Mouse (Mus musculus) ES-Bruce4 (cell line): ENCODE measurements around the gene Foxl1. TPM values are rescaled to one million over a fixed set of nuclear protein-coding genes. Genes with fewer than 3 reads are reported as not detected.
A peak's percentile ranks its signal among the peaks of the same experiment; 100 is the strongest.

Experiments used
- H3K27ac ChIP-seq: 2 replicates; pipeline ENCODE4 v1.5.1; 2012; ENCODE audit warnings: low read length, inconsistent platforms; ENCODE audit not compliant: insufficient read depth
- H3K27me3 ChIP-seq: 2 replicates; pipeline ENCODE4 v1.6.1; 2012; ENCODE audit warnings: mild to moderate bottlenecking, low read length, inconsistent platforms; ENCODE audit not compliant: control insufficient read depth, poor library complexity, insufficient read depth, severe bottlenecking
- H3K36me3 ChIP-seq: 2 replicates; pipeline ENCODE4 v1.6.1; 2012; ENCODE audit warnings: inconsistent platforms, mild to moderate bottlenecking, low read length, moderate library complexity; ENCODE audit not compliant: control insufficient read depth, poor library complexity, insufficient read depth, severe bottlenecking
- H3K4me1 ChIP-seq: one replicate; pipeline ENCODE4 v1.8.1; 2011; ENCODE audit warnings: low read length; ENCODE audit not compliant: control insufficient read depth, insufficient read depth
- H3K4me3 ChIP-seq: 2 replicates; pipeline ENCODE4 v1.5.1; 2011; ENCODE audit warnings: low read depth, mild to moderate bottlenecking, low read length
- H3K9ac ChIP-seq: 2 replicates; pipeline ENCODE4 v1.6.1; 2012; ENCODE audit warnings: low read depth, mild to moderate bottlenecking, inconsistent platforms; ENCODE audit not compliant: poor library complexity, severe bottlenecking
- H3K9me3 ChIP-seq: replicated peaks from 2 replicates; pipeline ENCODE4 v1.6.1; 2012; ENCODE audit warnings: mild to moderate bottlenecking, low read length, inconsistent platforms; ENCODE audit not compliant: control insufficient read depth, poor library complexity, insufficient read depth, severe bottlenecking
- CTCF ChIP-seq: IDR thresholded peaks from one replicate; pipeline ENCODE4 v1.8.1; 2011; ENCODE audit warnings: low read depth, low read length
- EP300 ChIP-seq: IDR thresholded peaks from 2 replicates; pipeline ENCODE4 v1.6.1; 2011; ENCODE audit warnings: low read depth, low read length; ENCODE audit not compliant: insufficient read depth
- POLR2A ChIP-seq: IDR thresholded peaks from one replicate; pipeline ENCODE4 v1.8.1; 2011; ENCODE audit warnings: low read length; ENCODE audit not compliant: insufficient read depth
- polyA plus RNA-seq: library from polyadenylated mRNA; stranded (reverse); fragments of >200 nt; gene quantifications from 2 replicates; pipeline ENCODE4 v1.2.4, GENCODE M21; 2011; ENCODE audit warnings: low read depth; ENCODE audit not compliant: missing spikeins, insufficient read depth, insufficient read length

The Foxl1 gene
- polyA plus RNA-seq, 1 experiment: not detected

DNA sequence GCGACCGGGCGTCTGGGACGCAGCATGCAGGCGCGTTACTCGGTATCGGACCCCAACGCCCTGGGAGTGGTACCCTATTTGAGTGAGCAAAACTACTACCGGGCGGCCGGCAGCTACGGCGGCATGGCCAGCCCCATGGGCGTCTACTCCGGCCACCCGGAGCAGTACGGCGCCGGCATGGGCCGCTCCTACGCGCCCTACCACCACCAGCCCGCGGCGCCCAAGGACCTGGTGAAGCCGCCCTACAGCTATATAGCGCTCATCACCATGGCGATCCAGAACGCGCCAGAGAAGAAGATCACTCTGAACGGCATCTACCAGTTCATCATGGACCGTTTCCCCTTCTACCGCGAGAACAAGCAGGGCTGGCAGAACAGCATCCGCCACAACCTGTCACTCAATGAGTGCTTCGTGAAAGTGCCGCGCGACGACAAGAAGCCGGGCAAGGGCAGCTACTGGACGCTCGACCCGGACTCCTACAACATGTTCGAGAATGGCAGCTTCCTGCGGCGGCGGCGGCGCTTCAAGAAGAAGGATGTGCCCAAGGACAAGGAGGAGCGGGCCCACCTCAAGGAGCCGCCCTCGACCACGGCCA is 11.1 kb upstream of the Foxl1 start:
- TF ChIP-seq EP300 (no peak), POLR2A (no peak)
- peaks cover 59% of the 10 kb centered on the region for H3K27me3 ChIP-seq
- H3K27ac ChIP-seq: no peak overlapping the region

DNA sequence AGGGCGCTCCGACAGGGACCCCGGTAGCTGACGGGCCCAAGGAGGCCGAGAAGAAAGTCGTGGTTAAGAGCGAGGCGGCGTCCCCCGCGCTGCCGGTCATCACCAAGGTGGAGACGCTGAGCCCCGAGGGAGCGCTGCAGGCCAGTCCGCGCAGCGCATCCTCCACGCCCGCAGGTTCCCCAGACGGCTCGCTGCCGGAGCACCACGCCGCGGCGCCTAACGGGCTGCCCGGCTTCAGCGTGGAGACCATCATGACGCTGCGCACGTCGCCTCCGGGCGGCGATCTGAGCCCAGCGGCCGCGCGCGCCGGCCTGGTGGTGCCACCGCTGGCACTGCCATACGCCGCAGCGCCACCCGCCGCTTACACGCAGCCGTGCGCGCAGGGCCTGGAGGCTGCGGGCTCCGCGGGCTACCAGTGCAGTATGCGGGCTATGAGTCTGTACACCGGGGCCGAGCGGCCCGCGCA is 10.5 kb upstream of the Foxl1 start:
- Histone ChIP-seq H3K9ac (peak overlapping the region; percentile 85), H3K4me1 (no peaks in the 10 kb centered on the region), H3K27me3 (peaks cover 59% of the 10 kb centered on the region), H3K4me3 (peak overlapping the region; percentile 66), H3K27ac (no peak overlapping the region), H3K36me3 (no peaks in the 10 kb centered on the region), H3K9me3 (no peaks in the 10 kb centered on the region)
- TF ChIP-seq POLR2A: no peak
- no peak for TF ChIP-seq EP300
- no peak for TF ChIP-seq CTCF

More for the DNA sequence above, 11.1 kb upstream of the Foxl1 start:
- Histone ChIP-seq H3K9ac (peak overlapping the region; percentile 85), H3K36me3 (no peaks in the 10 kb centered on the region), H3K4me3 (peak overlapping the region; percentile 66), H3K4me1 (no peaks in the 10 kb centered on the region), H3K9me3 (no peaks in the 10 kb centered on the region)

DNA sequence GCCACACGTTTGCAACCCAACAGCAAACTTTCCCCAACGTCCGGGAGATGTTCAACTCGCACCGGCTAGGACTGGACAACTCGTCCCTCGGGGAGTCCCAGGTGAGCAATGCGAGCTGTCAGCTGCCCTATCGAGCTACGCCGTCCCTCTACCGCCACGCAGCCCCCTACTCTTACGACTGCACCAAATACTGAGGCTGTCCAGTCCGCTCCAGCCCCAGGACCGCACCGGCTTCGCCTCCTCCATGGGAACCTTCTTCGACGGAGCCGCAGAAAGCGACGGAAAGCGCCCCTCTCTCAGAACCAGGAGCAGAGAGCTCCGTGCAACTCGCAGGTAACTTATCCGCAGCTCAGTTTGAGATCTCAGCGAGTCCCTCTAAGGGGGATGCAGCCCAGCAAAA is 9.8 kb upstream of the Foxl1 start:
- Histone ChIP-seq H3K36me3 (no peaks in the 10 kb centered on the region), H3K27ac (no peak overlapping the region), H3K9ac (peak overlapping the region; percentile 85), H3K27me3 (peaks cover 59% of the 10 kb centered on the region), H3K4me1 (no peaks in the 10 kb centered on the region), H3K4me3 (no peak overlapping the region), H3K9me3 (peaks cover 3% of the 10 kb centered on the region; the same call in 1 of the 2 replicates)
- TF ChIP-seq EP300 (no peak), CTCF (no peak), POLR2A (no peak)

DNA sequence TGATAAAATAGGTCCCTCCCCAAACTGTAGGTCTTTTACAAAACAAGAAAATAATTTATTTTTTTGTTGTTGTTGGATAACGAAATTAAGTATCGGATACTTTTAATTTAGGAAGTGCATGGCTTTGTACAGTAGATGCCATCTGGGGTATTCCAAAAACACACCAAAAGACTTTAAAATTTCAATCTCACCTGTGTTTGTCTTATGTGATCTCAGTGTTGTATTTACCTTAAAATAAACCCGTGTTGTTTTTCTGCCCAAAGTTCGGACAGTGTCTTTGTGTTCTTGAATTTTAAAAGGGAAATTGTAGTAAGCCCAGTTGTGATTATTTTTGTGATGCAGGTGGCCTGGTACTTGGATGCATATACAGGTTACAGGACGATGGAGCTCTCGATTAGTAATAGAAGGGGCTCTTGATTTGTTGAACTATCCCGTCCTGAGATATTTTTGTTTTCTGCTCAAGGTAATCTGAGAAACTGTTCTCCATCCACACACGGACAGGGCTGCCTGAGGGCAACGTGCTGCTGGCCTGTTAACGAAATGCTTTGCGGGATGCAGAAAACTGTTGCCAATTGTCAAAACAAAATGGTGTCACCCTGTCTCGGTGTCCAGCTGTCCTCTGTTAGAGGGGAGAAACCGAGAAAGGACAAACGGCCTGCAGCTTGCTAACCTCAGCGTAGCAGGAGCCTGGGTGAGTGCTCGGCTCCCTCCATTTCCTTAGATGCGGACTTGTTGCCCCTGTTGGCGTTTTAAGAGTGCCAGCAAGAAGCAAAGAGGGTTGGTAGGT is 8.9 kb upstream of the Foxl1 start:
- Histone ChIP-seq H3K36me3 (no peaks in the 10 kb centered on the region), H3K4me1 (no peaks in the 10 kb centered on the region), H3K4me3 (no peak overlapping the region), H3K9me3 (peaks cover 6% of the 10 kb centered on the region; the same call in 1 of the 2 replicates), H3K27me3 (peaks cover 61% of the 10 kb centered on the region), H3K9ac (no peak overlapping the region), H3K27ac (no peak overlapping the region)
- TF ChIP-seq EP300 (no peak), POLR2A (no peak), CTCF (no peak)

DNA sequence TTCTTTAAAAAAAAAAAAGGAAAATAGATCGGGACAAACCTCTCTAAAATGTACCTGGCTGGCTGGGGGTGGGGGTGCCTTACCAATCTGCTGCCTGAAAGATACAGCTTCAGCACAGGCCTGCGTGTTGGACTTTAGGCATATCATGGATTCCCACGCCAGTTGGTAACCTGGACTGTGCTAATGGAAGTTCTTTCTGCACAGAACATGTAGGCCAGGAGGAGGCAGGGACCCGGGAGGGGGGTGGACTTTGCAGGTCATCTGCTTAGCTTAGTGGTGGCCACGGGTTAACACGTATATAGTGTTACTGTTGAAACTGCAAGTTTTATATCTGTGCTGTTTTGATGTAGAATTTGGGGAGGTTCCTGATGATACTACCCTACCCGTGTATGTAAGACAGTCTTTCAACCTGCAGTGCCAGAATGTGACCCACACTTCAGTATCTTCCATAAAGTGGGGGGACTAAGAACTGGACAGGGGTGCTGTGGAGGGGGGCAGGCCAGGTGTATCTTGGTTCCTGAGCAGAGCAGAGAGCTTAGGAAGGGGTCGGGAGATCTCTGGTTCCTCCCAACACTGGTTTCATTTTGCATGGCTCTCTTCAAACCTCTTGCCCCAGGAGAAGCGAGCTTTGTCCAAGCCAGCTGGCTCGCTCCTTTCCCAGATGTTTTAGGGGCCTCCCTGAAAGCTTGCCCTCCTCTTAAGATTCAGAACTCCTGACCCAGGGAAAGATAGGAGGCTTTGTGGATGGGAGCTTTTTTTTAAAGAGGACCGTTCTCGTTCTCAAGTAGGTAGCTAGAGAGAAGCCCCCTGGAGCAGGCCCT is 7.9 kb upstream of the Foxl1 start:
- no peak overlapping the region for H3K27ac ChIP-seq
- no peaks in the 10 kb centered on the region for H3K36me3 ChIP-seq
- peaks cover 53% of the 10 kb centered on the region for H3K27me3 ChIP-seq
- H3K4me1 ChIP-seq: peaks cover 2% of the 10 kb centered on the region
- TF ChIP-seq CTCF (no peak), POLR2A (no peak), EP300 (no peak)
- H3K9ac ChIP-seq: no peak overlapping the region
- H3K9me3 ChIP-seq: peaks cover 6% of the 10 kb centered on the region; the same call in 1 of the 2 replicates
- H3K4me3 ChIP-seq: no peak overlapping the region
